Mouse (Mus musculus) liver, adult 2 months (tissue): ENCODE results near the gene Cdh7. TPM values are rescaled to one million over a fixed set of nuclear protein-coding genes. Genes with fewer than 3 reads are reported as not detected.

ENCODE experiments used
- DNase-seq: peaks from one replicate; pipeline ENCODE4 v3.0.0-alpha.2; 2011; ENCODE audit warnings: low read depth, low spot score; ENCODE audit errors: extremely low read depth
- H3K27ac ChIP-seq: fragments of 200-500 bp; replicated peaks from 2 replicates; pipeline ENCODE4 v1.5.1; 2012; ENCODE audit warnings: low read depth, mild to moderate bottlenecking, control low read depth, inconsistent platforms, low read length; ENCODE audit not compliant: insufficient read depth
- H3K27me3 ChIP-seq: fragments of 200-500 bp; 2 replicates; pipeline ENCODE4 v1.6.1; 2012; ENCODE audit warnings: mild to moderate bottlenecking, moderate library complexity, low read length, inconsistent platforms; ENCODE audit not compliant: control insufficient read depth, insufficient read depth
- H3K36me3 ChIP-seq: fragments of 200-500 bp; 2 replicates; pipeline ENCODE4 v1.6.1; 2012; ENCODE audit warnings: low read length, inconsistent platforms; ENCODE audit not compliant: control insufficient read depth, insufficient read depth
- H3K4me1 ChIP-seq: fragments of 200-500 bp; 2 replicates; pipeline ENCODE4 v1.6.1; 2011; ENCODE audit warnings: low read length; ENCODE audit not compliant: control insufficient read depth, insufficient read depth
- H3K4me3 ChIP-seq: fragments of 200-500 bp; 2 replicates; pipeline ENCODE4 v1.5.1; 2011; ENCODE audit warnings: low read depth, mild to moderate bottlenecking, control low read depth, low read length, moderate library complexity; ENCODE audit not compliant: insufficient read depth
- H3K79me2 ChIP-seq: fragments of 200-500 bp; 2 replicates; pipeline ENCODE4 v1.6.1; 2012; ENCODE audit warnings: inconsistent platforms, mild to moderate bottlenecking, low read length, moderate library complexity; ENCODE audit not compliant: control insufficient read depth, insufficient read depth
- H3K9ac ChIP-seq: fragments of 200-500 bp; 2 replicates; pipeline ENCODE4 v1.6.1; 2012; ENCODE audit warnings: low read depth, mild to moderate bottlenecking, control low read depth, inconsistent platforms, low read length
- CTCF ChIP-seq: fragments of 200-500 bp; IDR thresholded peaks from 2 replicates; pipeline ENCODE4 v1.5.1; 2011; ENCODE audit warnings: low read depth, low read length, control low read depth
- POLR2A ChIP-seq: fragments of 200-500 bp; IDR thresholded peaks from 2 replicates; pipeline ENCODE4 v1.6.1; 2011; ENCODE audit warnings: low read length, control low read depth; ENCODE audit not compliant: insufficient read depth; ENCODE audit errors: extremely low read depth
- WGBS: fragments of 180-500 bp; shearing (Covaris S2); methylation state at CpG from one replicate; pipeline ENCODE4 v1.1.7; 2018; 5-methylcytosine and 5-hydroxymethylcytosine counted together
- polyA plus RNA-seq: library from polyadenylated mRNA; depleted of rRNA; stranded (reverse); fragments of >200 nt; gene quantifications from 2 replicates; pipeline ENCODE4 v1.2.3, GENCODE M21; 2012
- total RNA-seq: library from RNA; depleted of rRNA; stranded (reverse); fragments of >200 nt; gene quantifications from 2 replicates; pipeline ENCODE4 v1.2.3, GENCODE M21; 2014

Gene Cdh7
- total and polyA plus RNA-seq, 2 experiments, result not detected

DNA sequence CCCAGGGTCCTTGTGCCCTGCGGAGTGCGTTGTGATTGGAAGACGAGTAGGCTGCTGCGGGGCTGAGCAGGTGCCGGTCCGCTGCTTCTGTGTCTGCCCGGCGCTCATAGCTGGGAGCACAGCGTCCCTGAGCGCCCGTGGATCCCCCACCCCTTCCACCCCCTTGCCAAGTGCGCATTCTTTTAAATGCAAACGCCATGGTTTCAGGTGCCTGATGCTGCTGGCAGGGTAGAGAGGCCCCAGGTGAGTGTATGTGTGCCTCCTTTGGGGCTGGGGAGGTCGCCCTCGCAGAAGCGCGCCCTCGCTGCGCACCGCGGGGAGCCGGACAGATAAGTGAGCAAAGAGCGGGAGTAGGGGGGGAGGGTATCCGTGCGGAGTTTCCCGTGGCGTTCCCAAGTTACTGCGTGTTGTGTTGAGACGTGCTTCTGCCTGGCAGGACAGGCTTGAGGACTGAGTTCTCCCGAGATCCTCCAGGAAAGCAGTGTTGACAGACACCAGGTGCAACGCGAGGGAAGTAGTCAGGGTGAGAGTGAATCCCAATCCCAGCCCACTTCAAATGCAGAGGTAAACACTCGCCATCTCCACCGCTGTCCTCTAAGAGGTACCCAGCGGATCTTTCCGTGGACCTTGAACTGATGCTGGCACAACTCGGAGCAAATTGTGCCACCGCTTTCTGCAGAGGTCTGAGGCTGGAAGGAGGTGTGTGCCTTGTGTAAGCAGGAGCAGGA is 742 bp downstream of the Cdh7 start:
- DNase-seq, result no peak
- Histone ChIP-seq H3K36me3 (no peaks in the 10 kb centered on the region), H3K79me2 (no peaks in the 10 kb centered on the region), H3K4me1 (no peaks in the 10 kb centered on the region), H3K27me3 (no peaks in the 10 kb centered on the region), H3K9ac (no peak overlapping the region), H3K4me3 (no peak overlapping the region), H3K27ac (no peak overlapping the region)
- WGBS, result 2% methylated on average over 38 of the region's 38 CpGs
- TF ChIP-seq CTCF, result no peak
- no peak for TF ChIP-seq POLR2A

- no peak for DNase-seq
- H3K27ac ChIP-seq, result no peak overlapping the region
- no peaks in the 10 kb centered on the region for H3K27me3 ChIP-seq
- no peak overlapping the region for H3K9ac ChIP-seq
- WGBS, result 28% methylated on average over 6 of the region's 6 CpGs
- TF ChIP-seq POLR2A (no peak), CTCF (no peak)
- H3K4me3 ChIP-seq, result no peak overlapping the region
- no peaks in the 10 kb centered on the region for H3K36me3 ChIP-seq
- no peaks in the 10 kb centered on the region for H3K79me2 ChIP-seq
- no peaks in the 10 kb centered on the region for H3K4me1 ChIP-seq
Measured at GRCm38 (mm10) chr1:109983537-109983912, 1.3 kb downstream of the Cdh7 start.

- H3K9ac ChIP-seq, result no peak overlapping the region
- no peak overlapping the region for H3K27ac ChIP-seq
- no peaks in the 10 kb centered on the region for H3K36me3 ChIP-seq
- H3K27me3 ChIP-seq, result no peaks in the 10 kb centered on the region
- no peak overlapping the region for H3K4me3 ChIP-seq
- no peak for DNase-seq
- no peaks in the 10 kb centered on the region for H3K4me1 ChIP-seq
- H3K79me2 ChIP-seq, result no peaks in the 10 kb centered on the region
- TF ChIP-seq POLR2A, result no peak
- no peak for TF ChIP-seq CTCF
- 66% methylated on average over 3 of the region's 3 CpGs for WGBS
Measured at GRCm38 (mm10) chr1:109984776-109985175, 2.5 kb downstream of the Cdh7 start.

DNA sequence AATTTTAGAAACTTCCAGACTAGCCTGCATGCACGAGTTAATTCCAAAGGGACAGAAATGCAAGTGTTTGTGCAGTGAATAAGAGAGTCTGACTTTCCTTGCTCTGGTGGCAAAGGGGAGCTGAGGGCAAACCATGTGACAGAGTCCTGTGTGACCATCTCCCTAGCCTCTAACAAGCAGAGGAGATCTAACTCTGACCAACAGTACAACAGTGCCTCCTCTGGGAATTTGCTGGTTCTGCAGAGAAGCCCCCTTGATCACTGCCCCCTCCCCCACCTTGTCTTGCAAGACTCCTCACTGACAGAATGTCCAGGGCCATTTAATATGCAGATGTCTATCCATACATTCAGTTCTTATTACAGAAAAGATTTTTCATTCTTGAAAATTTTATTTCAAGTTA is 3.2 kb downstream of the Cdh7 start:
- H3K4me3 ChIP-seq, result no peak overlapping the region
- WGBS, result 22% methylated on average over 1 of the region's 1 CpGs
- H3K79me2 ChIP-seq, result no peaks in the 10 kb centered on the region
- H3K36me3 ChIP-seq, result no peaks in the 10 kb centered on the region
- TF ChIP-seq POLR2A, result no peak
- TF ChIP-seq CTCF, result no peak
- H3K9ac ChIP-seq, result no peak overlapping the region
- no peak for DNase-seq
- H3K4me1 ChIP-seq, result no peaks in the 10 kb centered on the region
- no peaks in the 10 kb centered on the region for H3K27me3 ChIP-seq
- H3K27ac ChIP-seq, result no peak overlapping the region

- no peak for TF ChIP-seq CTCF
- 50% methylated on average over 2 of the region's 2 CpGs for WGBS
- Histone ChIP-seq H3K4me1 (no peaks in the 10 kb centered on the region), H3K36me3 (no peaks in the 10 kb centered on the region), H3K4me3 (no peak overlapping the region), H3K27ac (no peak overlapping the region), H3K79me2 (no peaks in the 10 kb centered on the region), H3K27me3 (no peaks in the 10 kb centered on the region), H3K9ac (no peak overlapping the region)
- DNase-seq, result no peak
Measured at GRCm38 (mm10) chr1:109989541-109989940, 7.3 kb downstream of the Cdh7 start.

GRCm38 (mm10) chr1:109993906-109994305 is 11.7 kb downstream of the Cdh7 start:
- Histone ChIP-seq H3K4me1 (no peaks in the 10 kb centered on the region), H3K36me3 (no peaks in the 10 kb centered on the region), H3K79me2 (no peaks in the 10 kb centered on the region), H3K27ac (no peak overlapping the region), H3K4me3 (no peak overlapping the region), H3K9ac (no peak overlapping the region), H3K27me3 (no peaks in the 10 kb centered on the region)
- 74% methylated on average over 5 of the region's 5 CpGs for WGBS
- TF ChIP-seq CTCF, result no peak
- TF ChIP-seq POLR2A, result no peak
- DNase-seq, result no peak
